Mouse (Mus musculus) thymus, adult 2 months (tissue): Measurements from ENCODE around the gene Cep19. TPM values are rescaled to one million over a fixed set of nuclear protein-coding genes. Genes with fewer than 3 reads are reported as not detected.

Experiments used
- DNase-seq: peaks from one replicate; pipeline ENCODE4 v3.0.0; 2021
- H3K27ac ChIP-seq: fragments of 200-500 bp; 2 replicates; pipeline ENCODE4 v1.5.1; 2012; ENCODE audit warnings: low read length, control low read depth; ENCODE audit not compliant: control insufficient read depth, insufficient read depth
- H3K27me3 ChIP-seq: fragments of 200-500 bp; 2 replicates; pipeline ENCODE4 v1.6.1; 2012; ENCODE audit warnings: mild to moderate bottlenecking, low read length, moderate library complexity, mixed read lengths; ENCODE audit not compliant: control insufficient read depth, insufficient read depth
- H3K36me3 ChIP-seq: fragments of 200-500 bp; 2 replicates; pipeline ENCODE4 v1.6.1; 2012; ENCODE audit warnings: mild to moderate bottlenecking, low read length, moderate library complexity; ENCODE audit not compliant: control insufficient read depth, insufficient read depth
- H3K4me1 ChIP-seq: fragments of 200-500 bp; replicated peaks from 2 replicates; pipeline ENCODE4 v1.6.1; 2012; ENCODE audit warnings: low read length; ENCODE audit not compliant: control insufficient read depth, insufficient read depth
- H3K4me3 ChIP-seq: fragments of 200-500 bp; 2 replicates; pipeline ENCODE4 v1.5.1; 2012; ENCODE audit warnings: mild to moderate bottlenecking, low read length, control low read depth, moderate library complexity; ENCODE audit not compliant: control insufficient read depth, insufficient read depth
- CTCF ChIP-seq: fragments of 200-500 bp; IDR thresholded peaks from 2 replicates; pipeline ENCODE4 v1.5.1; 2012; ENCODE audit warnings: mild to moderate bottlenecking, control low read depth, low read length, moderate library complexity, borderline replicate concordance; ENCODE audit not compliant: control insufficient read depth, poor library complexity, insufficient read depth; ENCODE audit errors: extremely low read depth
- POLR2A ChIP-seq: fragments of 200-500 bp; IDR thresholded peaks from 2 replicates; pipeline ENCODE4 v1.6.1; 2012; ENCODE audit warnings: mild to moderate bottlenecking, low read length, control low read depth, moderate library complexity; ENCODE audit not compliant: control insufficient read depth, poor library complexity, insufficient read depth; ENCODE audit errors: extremely low read depth
- WGBS: fragments of 180-500 bp; shearing (Covaris S2); methylation state at CpG from one replicate; pipeline ENCODE4 v1.1.7; 2018; 5-methylcytosine and 5-hydroxymethylcytosine counted together
- polyA plus RNA-seq: library from polyadenylated mRNA; depleted of rRNA; stranded (reverse); fragments of >200 nt; gene quantifications from 2 replicates; pipeline ENCODE4 v1.2.3, GENCODE M21; 2012

Gene Cep19
- polyA plus RNA-seq, 1 experiment = 21.4 TPM

GRCm38 (mm10) chr16:32105698-32106097, 6.1 kb downstream of the Cep19 start:
- Histone ChIP-seq H3K27ac (no peak overlapping the region), H3K27me3 (no peaks in the 10 kb centered on the region)
- WGBS = 98% methylated on average over 1 of the region's 1 CpGs

GRCm38 (mm10) chr16:32107342-32108045, 7.9 kb downstream of the Cep19 start:
- WGBS = 9% methylated on average over 12 of the region's 12 CpGs
- TF ChIP-seq CTCF (no peak), POLR2A (no peak)
- Histone ChIP-seq H3K4me1 (peaks cover 18% of the 10 kb centered on the region), H3K36me3 (peaks cover 13% of the 10 kb centered on the region; the same call in 1 of the 2 replicates), H3K4me3 (no peak overlapping the region), H3K27ac (peak overlapping the region; percentile 98), H3K27me3 (no peaks in the 10 kb centered on the region)
- DNase-seq = peak; percentile 76

More at GRCm38 (mm10) chr16:32105698-32106097, 6.1 kb downstream of the Cep19 start:
- no peak for DNase-seq
- peaks cover 18% of the 10 kb centered on the region for H3K4me1 ChIP-seq
- TF ChIP-seq POLR2A (no peak), CTCF (peak; percentile 34; the same call in 1 of the 2 replicates)
- no peak overlapping the region for H3K4me3 ChIP-seq
- H3K36me3 ChIP-seq = peaks cover 13% of the 10 kb centered on the region; the same call in 1 of the 2 replicates

GRCm38 (mm10) chr16:32108170-32108569, 8.6 kb downstream of the Cep19 start:
- peak; percentile 71 for DNase-seq
- peaks cover 13% of the 10 kb centered on the region; the same call in 1 of the 2 replicates for H3K36me3 ChIP-seq
- TF ChIP-seq CTCF = peak; percentile 71; the same call in 1 of the 2 replicates
- TF ChIP-seq POLR2A = no peak
- peak overlapping the region; percentile 30 for H3K4me3 ChIP-seq
- peaks cover 18% of the 10 kb centered on the region for H3K4me1 ChIP-seq
- peak overlapping the region; percentile 93 for H3K27ac ChIP-seq
- H3K27me3 ChIP-seq = no peaks in the 10 kb centered on the region
- WGBS = 6% methylated on average over 7 of the region's 7 CpGs

- Histone ChIP-seq H3K27me3 (no peaks in the 10 kb centered on the region), H3K4me3 (peak overlapping the region; percentile 9; the same call in 1 of the 2 replicates), H3K36me3 (peaks cover 9% of the 10 kb centered on the region; the same call in 1 of the 2 replicates), H3K27ac (peak overlapping the region; percentile 93), H3K4me1 (peaks cover 21% of the 10 kb centered on the region)
- 8% methylated on average over 2 of the region's 2 CpGs for WGBS
- TF ChIP-seq POLR2A (no peak), CTCF (no peak)
- no peak for DNase-seq
Measured at GRCm38 (mm10) chr16:32108578-32108977, 9.0 kb downstream of the Cep19 start.

GRCm38 (mm10) chr16:32110951-32111699, 11.5 kb downstream of the Cep19 start:
- Histone ChIP-seq H3K27ac (no peak overlapping the region), H3K4me3 (no peak overlapping the region), H3K4me1 (peaks cover 33% of the 10 kb centered on the region), H3K36me3 (no peaks in the 10 kb centered on the region; the same call in 1 of the 2 replicates), H3K27me3 (no peaks in the 10 kb centered on the region)
- DNase-seq = no peak
- TF ChIP-seq CTCF (no peak), POLR2A (no peak)
- 78% methylated on average over 15 of the region's 15 CpGs for WGBS

- no peak for TF ChIP-seq CTCF
- Histone ChIP-seq H3K36me3 (no peaks in the 10 kb centered on the region), H3K27me3 (no peaks in the 10 kb centered on the region), H3K4me3 (0 out of 2 replicates have a peak overlapping the region, but pooled peaks have one; percentile 1), H3K4me1 (peaks cover 21% of the 10 kb centered on the region), H3K27ac (peak overlapping the region; percentile 22; the same call in 1 of the 2 replicates)
- 10% methylated on average over 23 of the region's 23 CpGs for WGBS
- DNase-seq = peak; percentile 58
Measured at GRCm38 (mm10) chr16:32113541-32114218, 14.1 kb downstream of the Cep19 start.
